Mouse (Mus musculus): ENCODE measurements around the gene Veph1. TPM values are rescaled to one million over a fixed set of nuclear protein-coding genes. Genes with fewer than 3 reads are reported as not detected.

Gene Veph1
- polyA plus RNA-seq, 1 experiment from 2014 or later, result 17.7 TPM

- WGBS, result 78% methylated on average over 3 of the region's 4 CpGs
- Histone ChIP-seq H3K4me2 (ENCODE audit: low read depth, low read length, severe bottlenecking) (no peak overlapping the region), H3K36me3 (ENCODE audit: control insufficient read depth, insufficient read depth, low read length) (no peaks in the 10 kb centered on the region), H3K27me3 (ENCODE audit: control insufficient read depth, insufficient read depth, low read length) (no peaks in the 10 kb centered on the region), H3K4me1 (replicated peaks; ENCODE audit: control insufficient read depth, insufficient read depth, low read length) (no peaks in the 10 kb centered on the region), H3K27ac (ENCODE audit: low read depth, low read length) (no peak overlapping the region), H3K9me3 (ENCODE audit: control insufficient read depth, low read length) (no peaks in the 10 kb centered on the region), H3K9ac (ENCODE audit: low read length) (no peak overlapping the region), H3K4me3 (ENCODE audit: low read depth, low read length) (no peak overlapping the region)
- no peak for DNase-seq (ENCODE audit: low spot score)
- ATAC-seq (replicated peaks; ENCODE audit: low FRiP score), result no peak
These were observed 215.8 kb downstream of the Veph1 start for GRCm38 (mm10) chr3:66080631-66081362.

GRCm38 (mm10) chr3:66079886-66080285 lies 216.8 kb downstream of the Veph1 start:
- Histone ChIP-seq H3K27ac (ENCODE audit: low read depth, low read length) (no peak overlapping the region), H3K9me3 (ENCODE audit: control insufficient read depth, low read length) (no peaks in the 10 kb centered on the region), H3K4me1 (replicated peaks; ENCODE audit: control insufficient read depth, insufficient read depth, low read length) (no peaks in the 10 kb centered on the region), H3K4me3 (ENCODE audit: low read depth, low read length) (no peak overlapping the region), H3K36me3 (ENCODE audit: control insufficient read depth, insufficient read depth, low read length) (no peaks in the 10 kb centered on the region), H3K9ac (ENCODE audit: low read length) (no peak overlapping the region), H3K27me3 (ENCODE audit: control insufficient read depth, insufficient read depth, low read length) (no peaks in the 10 kb centered on the region), H3K4me2 (ENCODE audit: low read depth, low read length, severe bottlenecking) (no peak overlapping the region)
- DNase-seq (ENCODE audit: low spot score), result no peak
- ATAC-seq (replicated peaks; ENCODE audit: low FRiP score), result no peak
- 87% methylated on average over 4 of the region's 4 CpGs for WGBS

GRCm38 (mm10) chr3:66078898-66079537 lies 217.6 kb downstream of the Veph1 start:
- 81% methylated on average over 6 of the region's 6 CpGs for WGBS
- Histone ChIP-seq H3K4me3 (ENCODE audit: low read depth, low read length) (no peak overlapping the region), H3K36me3 (ENCODE audit: control insufficient read depth, insufficient read depth, low read length) (no peaks in the 10 kb centered on the region), H3K27ac (ENCODE audit: low read depth, low read length) (no peak overlapping the region), H3K27me3 (ENCODE audit: control insufficient read depth, insufficient read depth, low read length) (no peaks in the 10 kb centered on the region), H3K4me2 (ENCODE audit: low read depth, low read length, severe bottlenecking) (no peak overlapping the region), H3K9ac (ENCODE audit: low read length) (no peak overlapping the region), H3K9me3 (ENCODE audit: control insufficient read depth, low read length) (no peaks in the 10 kb centered on the region), H3K4me1 (replicated peaks; ENCODE audit: control insufficient read depth, insufficient read depth, low read length) (no peaks in the 10 kb centered on the region)
- DNase-seq (ENCODE audit: low spot score) (no peak), ATAC-seq (replicated peaks; ENCODE audit: low FRiP score) (no peak)

- no peaks in the 10 kb centered on the region for H3K27me3 ChIP-seq (ENCODE audit: control insufficient read depth, insufficient read depth, low read length)
- ATAC-seq (replicated peaks; ENCODE audit: low FRiP score), result no peak
- WGBS, result 88% methylated on average over 23 of the region's 23 CpGs
- H3K9me3 ChIP-seq (ENCODE audit: control insufficient read depth, low read length), result no peaks in the 10 kb centered on the region
- DNase-seq (ENCODE audit: low spot score), result no peak
- no peak overlapping the region for H3K4me2 ChIP-seq (ENCODE audit: low read depth, low read length, severe bottlenecking)
- H3K36me3 ChIP-seq (ENCODE audit: control insufficient read depth, insufficient read depth, low read length), result no peaks in the 10 kb centered on the region
- no peaks in the 10 kb centered on the region for H3K4me1 ChIP-seq (replicated peaks; ENCODE audit: control insufficient read depth, insufficient read depth, low read length)
- H3K27ac ChIP-seq (ENCODE audit: low read depth, low read length), result no peak overlapping the region
- no peak overlapping the region for H3K9ac ChIP-seq (ENCODE audit: low read length)
- no peak overlapping the region for H3K4me3 ChIP-seq (ENCODE audit: low read depth, low read length)
These were observed 218.5 kb downstream of the Veph1 start for GRCm38 (mm10) chr3:66078026-66078721.

GRCm38 (mm10) chr3:66070274-66070673 lies 226.4 kb downstream of the Veph1 start:
- Histone ChIP-seq H3K9me3 (ENCODE audit: control insufficient read depth, low read length) (no peaks in the 10 kb centered on the region), H3K4me1 (replicated peaks; ENCODE audit: control insufficient read depth, insufficient read depth, low read length) (no peaks in the 10 kb centered on the region), H3K4me2 (ENCODE audit: low read depth, low read length, severe bottlenecking) (no peak overlapping the region), H3K27me3 (ENCODE audit: control insufficient read depth, insufficient read depth, low read length) (no peaks in the 10 kb centered on the region), H3K4me3 (ENCODE audit: low read depth, low read length) (no peak overlapping the region), H3K9ac (ENCODE audit: low read length) (no peak overlapping the region), H3K27ac (ENCODE audit: low read depth, low read length) (no peak overlapping the region), H3K36me3 (ENCODE audit: control insufficient read depth, insufficient read depth, low read length) (no peaks in the 10 kb centered on the region)
- ATAC-seq (replicated peaks; ENCODE audit: low FRiP score) (no peak), DNase-seq (ENCODE audit: low spot score) (no peak)
- WGBS, result 87% methylated on average over 1 of the region's 1 CpGs

GRCm38 (mm10) chr3:66063881-66064280 lies 232.8 kb downstream of the Veph1 start:
- ATAC-seq (replicated peaks; ENCODE audit: low FRiP score) (no peak), DNase-seq (ENCODE audit: low spot score) (no peak)
- no peaks in the 10 kb centered on the region for H3K4me1 ChIP-seq (replicated peaks; ENCODE audit: control insufficient read depth, insufficient read depth, low read length)
- H3K9ac ChIP-seq (ENCODE audit: low read length), result no peak overlapping the region
- H3K9me3 ChIP-seq (ENCODE audit: control insufficient read depth, low read length), result no peaks in the 10 kb centered on the region
- H3K4me3 ChIP-seq (ENCODE audit: low read depth, low read length), result no peak overlapping the region
- H3K4me2 ChIP-seq (ENCODE audit: low read depth, low read length, severe bottlenecking), result no peak overlapping the region
- H3K27me3 ChIP-seq (ENCODE audit: control insufficient read depth, insufficient read depth, low read length), result no peaks in the 10 kb centered on the region
- H3K27ac ChIP-seq (ENCODE audit: low read depth, low read length), result no peak overlapping the region
- H3K36me3 ChIP-seq (ENCODE audit: control insufficient read depth, insufficient read depth, low read length), result no peaks in the 10 kb centered on the region
- WGBS, result 59% methylated on average over 6 of the region's 6 CpGs

GRCm38 (mm10) chr3:66056912-66057311 lies 239.7 kb downstream of the Veph1 start:
- Histone ChIP-seq H3K27ac (ENCODE audit: low read depth, low read length) (no peak overlapping the region), H3K4me3 (ENCODE audit: low read depth, low read length) (no peak overlapping the region), H3K36me3 (ENCODE audit: control insufficient read depth, insufficient read depth, low read length) (no peaks in the 10 kb centered on the region), H3K27me3 (ENCODE audit: control insufficient read depth, insufficient read depth, low read length) (no peaks in the 10 kb centered on the region), H3K9me3 (ENCODE audit: control insufficient read depth, low read length) (no peaks in the 10 kb centered on the region), H3K4me1 (replicated peaks; ENCODE audit: control insufficient read depth, insufficient read depth, low read length) (no peaks in the 10 kb centered on the region), H3K9ac (ENCODE audit: low read length) (no peak overlapping the region), H3K4me2 (ENCODE audit: low read depth, low read length, severe bottlenecking) (no peak overlapping the region)
- ATAC-seq (replicated peaks; ENCODE audit: low FRiP score) (no peak), DNase-seq (ENCODE audit: low spot score) (no peak)
- 95% methylated on average over 16 of the region's 16 CpGs for WGBS

GRCm38 (mm10) chr3:66055652-66056051 lies 241.0 kb downstream of the Veph1 start:
- WGBS, result 97% methylated on average over 7 of the region's 7 CpGs
- no peak for DNase-seq (ENCODE audit: low spot score)
- Histone ChIP-seq H3K27me3 (ENCODE audit: control insufficient read depth, insufficient read depth, low read length) (no peaks in the 10 kb centered on the region), H3K9me3 (ENCODE audit: control insufficient read depth, low read length) (no peaks in the 10 kb centered on the region), H3K4me2 (ENCODE audit: low read depth, low read length, severe bottlenecking) (no peak overlapping the region), H3K4me3 (ENCODE audit: low read depth, low read length) (no peak overlapping the region), H3K27ac (ENCODE audit: low read depth, low read length) (no peak overlapping the region), H3K4me1 (replicated peaks; ENCODE audit: control insufficient read depth, insufficient read depth, low read length) (no peaks in the 10 kb centered on the region; the same call in 1 of the 2 replicates), H3K9ac (ENCODE audit: low read length) (no peak overlapping the region), H3K36me3 (ENCODE audit: control insufficient read depth, insufficient read depth, low read length) (no peaks in the 10 kb centered on the region)
- ATAC-seq (replicated peaks; ENCODE audit: low FRiP score), result no peak

All from forebrain, embryonic 11.5 days (tissue).